Mouse (Mus musculus): ENCODE measurements at regions not wholly inside any gene's neighbourhood (a gene's known extent, or its start where the extent isn't known, plus 50 kb on each side); places are given as distances from the start of the nearest gene placed in this dataset.

DNA sequence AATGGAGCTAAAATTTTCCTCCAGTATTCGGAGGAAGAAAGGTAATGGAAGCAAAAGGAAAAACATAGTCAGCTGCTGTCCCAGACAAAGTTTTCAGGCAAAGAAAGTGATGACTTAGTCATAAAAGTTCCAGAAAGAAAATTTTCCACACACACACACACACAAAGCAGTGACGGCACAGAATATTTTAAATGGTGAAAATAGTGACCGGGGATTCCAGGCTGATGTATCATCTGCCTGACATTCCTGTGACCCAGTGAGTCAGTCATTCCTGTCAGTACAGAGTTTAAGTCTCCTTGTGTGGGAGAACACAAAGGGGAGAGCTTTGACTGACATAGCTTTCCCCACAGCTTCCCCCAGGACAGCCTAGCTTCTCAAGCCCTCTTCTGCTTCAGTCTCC lies 107.9 kb downstream of the Atp6ap1l start:
- Histone ChIP-seq H3K27me3 (replicated peaks; ENCODE audit: control insufficient read depth, insufficient read depth, low read length) (no peaks in the 10 kb centered on the region), H3K36me3 (ENCODE audit: control insufficient read depth, insufficient read depth, low read length) (no peaks in the 10 kb centered on the region), H3K4me2 (ENCODE audit: low read depth, low read length) (no peak overlapping the region), H3K9ac (ENCODE audit: low read depth, low read length) (no peak overlapping the region), H3K4me1 (ENCODE audit: control insufficient read depth, insufficient read depth, low read length) (peaks cover 7% of the 10 kb centered on the region), H3K27ac (ENCODE audit: low read length) (no peak overlapping the region), H3K9me3 (ENCODE audit: control insufficient read depth, low read length) (no peaks in the 10 kb centered on the region), H3K4me3 (ENCODE audit: low read length) (no peak overlapping the region)
- no peak for ATAC-seq
- WGBS = 80% methylated on average over 3 of the region's 3 CpGs

DNA sequence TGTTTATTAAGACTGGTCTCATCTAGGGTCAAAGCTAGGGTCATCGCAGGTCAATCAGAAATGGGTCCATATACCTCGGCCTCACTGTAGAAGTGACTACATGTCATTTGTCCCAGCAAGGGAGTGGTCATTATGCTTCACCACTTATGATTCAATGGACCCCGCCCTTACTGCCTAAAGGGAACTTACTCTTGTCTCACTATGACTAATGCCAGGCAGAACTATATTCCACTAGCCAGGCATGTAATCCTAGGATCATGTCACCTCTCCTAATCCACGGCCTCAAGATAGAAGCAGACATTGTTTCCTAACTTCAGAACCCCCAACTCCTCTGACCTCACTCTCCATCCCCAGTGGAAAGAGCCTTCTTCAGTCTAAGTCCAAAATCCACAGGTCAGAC lies 108.3 kb downstream of the Atp6ap1l start:
- H3K9me3 ChIP-seq (ENCODE audit: control insufficient read depth, low read length) = no peaks in the 10 kb centered on the region
- ATAC-seq = no peak
- WGBS = 94% methylated on average over 4 of the region's 4 CpGs

GRCm38 (mm10) chr13:90782435-90782834 lies 122.7 kb downstream of the Atp6ap1l start:
- Histone ChIP-seq H3K27ac (ENCODE audit: low read length) (no peak overlapping the region), H3K27me3 (replicated peaks; ENCODE audit: control insufficient read depth, insufficient read depth, low read length) (no peaks in the 10 kb centered on the region), H3K36me3 (ENCODE audit: control insufficient read depth, insufficient read depth, low read length) (no peaks in the 10 kb centered on the region), H3K4me1 (ENCODE audit: control insufficient read depth, insufficient read depth, low read length) (no peaks in the 10 kb centered on the region), H3K4me2 (ENCODE audit: low read depth, low read length) (no peak overlapping the region), H3K9ac (ENCODE audit: low read depth, low read length) (no peak overlapping the region), H3K4me3 (ENCODE audit: low read length) (no peak overlapping the region), H3K9me3 (ENCODE audit: control insufficient read depth, low read length) (no peaks in the 10 kb centered on the region)
- WGBS = 89% methylated on average over 1 of the region's 1 CpGs
- no peak for ATAC-seq

More for the DNA sequence above, 108.3 kb downstream of the Atp6ap1l start:
- Histone ChIP-seq H3K9ac (ENCODE audit: low read depth, low read length) (no peak overlapping the region), H3K4me1 (ENCODE audit: control insufficient read depth, insufficient read depth, low read length) (peaks cover 7% of the 10 kb centered on the region), H3K27ac (ENCODE audit: low read length) (no peak overlapping the region), H3K4me2 (ENCODE audit: low read depth, low read length) (no peak overlapping the region), H3K36me3 (ENCODE audit: control insufficient read depth, insufficient read depth, low read length) (no peaks in the 10 kb centered on the region), H3K27me3 (replicated peaks; ENCODE audit: control insufficient read depth, insufficient read depth, low read length) (no peaks in the 10 kb centered on the region), H3K4me3 (ENCODE audit: low read length) (no peak overlapping the region)

DNA sequence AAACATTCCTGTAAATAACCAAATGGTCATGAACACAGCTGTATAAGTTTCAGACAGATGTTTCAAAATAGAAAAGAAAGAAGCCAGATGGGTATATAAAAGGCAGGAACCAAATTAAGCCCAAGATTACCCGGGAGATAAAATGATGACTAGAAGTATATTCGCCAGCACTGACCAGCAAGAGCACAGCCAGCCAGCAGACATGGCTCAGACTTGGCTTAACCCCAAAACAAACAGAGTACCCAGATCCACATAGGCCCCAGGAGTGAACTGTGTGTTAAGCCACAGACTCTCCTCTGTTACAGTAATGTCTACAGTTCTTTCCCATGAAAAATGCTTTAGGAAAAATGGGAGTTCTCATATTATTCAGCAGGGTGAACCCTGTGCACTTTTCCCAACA lies 123.2 kb downstream of the Atp6ap1l start:
- 57% methylated on average over 2 of the region's 2 CpGs for WGBS
- no peaks in the 10 kb centered on the region for H3K9me3 ChIP-seq (ENCODE audit: control insufficient read depth, low read length)
- H3K27me3 ChIP-seq (replicated peaks; ENCODE audit: control insufficient read depth, insufficient read depth, low read length) = no peaks in the 10 kb centered on the region
- H3K27ac ChIP-seq (ENCODE audit: low read length) = no peak overlapping the region
- H3K4me3 ChIP-seq (ENCODE audit: low read length) = no peak overlapping the region
- ATAC-seq = no peak
- H3K4me1 ChIP-seq (ENCODE audit: control insufficient read depth, insufficient read depth, low read length) = no peaks in the 10 kb centered on the region
- H3K9ac ChIP-seq (ENCODE audit: low read depth, low read length) = no peak overlapping the region
- no peaks in the 10 kb centered on the region for H3K36me3 ChIP-seq (ENCODE audit: control insufficient read depth, insufficient read depth, low read length)
- H3K4me2 ChIP-seq (ENCODE audit: low read depth, low read length) = no peak overlapping the region

- Histone ChIP-seq H3K27me3 (replicated peaks; ENCODE audit: control insufficient read depth, insufficient read depth, low read length) (no peaks in the 10 kb centered on the region), H3K4me2 (ENCODE audit: low read depth, low read length) (no peak overlapping the region), H3K9me3 (ENCODE audit: control insufficient read depth, low read length) (no peaks in the 10 kb centered on the region), H3K4me3 (ENCODE audit: low read length) (no peak overlapping the region), H3K36me3 (ENCODE audit: control insufficient read depth, insufficient read depth, low read length) (no peaks in the 10 kb centered on the region), H3K9ac (ENCODE audit: low read depth, low read length) (no peak overlapping the region), H3K4me1 (ENCODE audit: control insufficient read depth, insufficient read depth, low read length) (no peaks in the 10 kb centered on the region), H3K27ac (ENCODE audit: low read length) (no peak overlapping the region)
- WGBS = 61% methylated on average over 4 of the region's 4 CpGs
- ATAC-seq = no peak
Observed at GRCm38 (mm10) chr13:90777952-90778298, 127.2 kb downstream of the Atp6ap1l start.

DNA sequence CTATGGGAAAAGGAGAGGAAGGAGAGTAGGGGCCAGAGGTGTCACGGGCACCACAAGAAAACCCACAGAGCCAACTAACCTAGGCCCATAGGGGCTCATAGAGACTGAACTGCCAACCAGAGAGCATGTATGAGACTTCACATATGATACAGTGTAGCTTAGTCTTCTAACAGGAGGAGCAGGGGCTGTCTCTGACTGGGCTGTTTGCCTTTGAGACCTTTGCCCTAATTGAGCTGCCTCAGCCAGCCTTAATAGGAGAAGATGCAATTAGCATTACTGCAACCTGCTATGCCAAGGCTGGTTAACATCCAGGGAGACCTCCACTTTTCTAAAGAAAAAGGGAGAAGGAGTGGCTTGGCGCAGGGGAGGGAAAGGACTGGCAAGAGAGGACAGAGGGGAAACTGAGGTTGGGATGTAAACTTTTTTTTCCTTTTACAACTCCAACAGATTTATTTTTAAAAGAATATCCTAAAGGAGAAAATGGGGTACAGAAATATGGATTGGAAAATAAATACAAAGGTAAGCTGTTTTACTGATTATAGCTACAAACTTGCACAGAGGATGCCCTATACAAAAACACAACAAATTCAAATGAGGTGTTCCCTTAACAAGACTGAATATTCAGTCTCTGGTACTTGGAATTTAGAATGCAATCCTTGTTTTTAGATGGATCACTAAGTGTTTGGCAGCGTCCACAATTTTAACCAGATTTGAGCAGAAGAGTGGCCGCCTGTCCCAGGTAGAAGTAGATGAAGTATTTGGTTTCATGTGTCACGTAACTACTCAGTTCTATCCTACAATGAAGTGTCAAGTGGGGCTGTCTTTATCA lies 127.8 kb downstream of the Atp6ap1l start:
- Histone ChIP-seq H3K4me1 (ENCODE audit: control insufficient read depth, insufficient read depth, low read length) (no peaks in the 10 kb centered on the region), H3K9me3 (ENCODE audit: control insufficient read depth, low read length) (no peaks in the 10 kb centered on the region), H3K9ac (ENCODE audit: low read depth, low read length) (no peak overlapping the region), H3K36me3 (ENCODE audit: control insufficient read depth, insufficient read depth, low read length) (no peaks in the 10 kb centered on the region), H3K27ac (ENCODE audit: low read length) (no peak overlapping the region), H3K27me3 (replicated peaks; ENCODE audit: control insufficient read depth, insufficient read depth, low read length) (no peaks in the 10 kb centered on the region), H3K4me3 (ENCODE audit: low read length) (no peak overlapping the region), H3K4me2 (ENCODE audit: low read depth, low read length) (no peak overlapping the region)
- ATAC-seq = peak; percentile 59; the same call in 1 of the 2 replicates
- WGBS = 93% methylated on average over 5 of the region's 5 CpGs

DNA sequence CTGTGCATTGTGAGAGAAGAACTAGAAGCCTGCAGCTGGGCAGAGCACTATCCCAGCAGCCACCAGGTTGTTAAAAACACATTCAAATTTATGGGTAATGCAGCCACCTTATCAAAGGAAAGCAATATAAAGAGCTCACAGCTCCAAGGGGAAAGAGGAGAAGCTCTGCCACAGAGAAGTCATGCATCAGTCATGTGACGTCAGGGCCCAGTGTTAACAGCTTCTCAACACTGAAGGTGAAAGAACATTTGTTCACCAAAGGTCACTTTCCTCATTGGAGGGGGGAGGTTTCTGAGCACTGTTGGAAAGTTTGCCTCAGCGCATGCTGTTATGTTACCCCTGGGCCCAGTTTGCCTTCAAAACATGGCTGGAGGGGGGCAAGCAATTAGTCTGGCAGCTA lies 143.0 kb downstream of the Atp6ap1l start:
- H3K4me2 ChIP-seq (ENCODE audit: low read depth, low read length) = no peak overlapping the region

GRCm38 (mm10) chr13:90760516-90761050 lies 144.6 kb downstream of the Atp6ap1l start:
- no peak overlapping the region for H3K9ac ChIP-seq (ENCODE audit: low read depth, low read length)
- no peak overlapping the region for H3K27ac ChIP-seq (ENCODE audit: low read length)
- no peaks in the 10 kb centered on the region for H3K4me1 ChIP-seq (ENCODE audit: control insufficient read depth, insufficient read depth, low read length)
- ATAC-seq = no peak
- H3K4me3 ChIP-seq (ENCODE audit: low read length) = no peak overlapping the region
- no peak overlapping the region for H3K4me2 ChIP-seq (ENCODE audit: low read depth, low read length)
- H3K27me3 ChIP-seq (replicated peaks; ENCODE audit: control insufficient read depth, insufficient read depth, low read length) = no peaks in the 10 kb centered on the region
- no peaks in the 10 kb centered on the region for H3K9me3 ChIP-seq (ENCODE audit: control insufficient read depth, low read length)
- no peaks in the 10 kb centered on the region for H3K36me3 ChIP-seq (ENCODE audit: control insufficient read depth, insufficient read depth, low read length)
- WGBS = 62% methylated on average over 4 of the region's 4 CpGs

More for the DNA sequence above, 143.0 kb downstream of the Atp6ap1l start:
- WGBS = 61% methylated on average over 2 of the region's 2 CpGs
- H3K9me3 ChIP-seq (ENCODE audit: control insufficient read depth, low read length) = no peaks in the 10 kb centered on the region
- H3K4me3 ChIP-seq (ENCODE audit: low read length) = no peak overlapping the region
- no peaks in the 10 kb centered on the region for H3K4me1 ChIP-seq (ENCODE audit: control insufficient read depth, insufficient read depth, low read length)
- no peak overlapping the region for H3K27ac ChIP-seq (ENCODE audit: low read length)
- H3K36me3 ChIP-seq (ENCODE audit: control insufficient read depth, insufficient read depth, low read length) = no peaks in the 10 kb centered on the region
- ATAC-seq = peak; percentile 81
- H3K27me3 ChIP-seq (replicated peaks; ENCODE audit: control insufficient read depth, insufficient read depth, low read length) = no peaks in the 10 kb centered on the region
- no peak overlapping the region for H3K9ac ChIP-seq (ENCODE audit: low read depth, low read length)

GRCm38 (mm10) chr13:90754451-90754850 lies 150.7 kb downstream of the Atp6ap1l start:
- no peak overlapping the region for H3K4me3 ChIP-seq (ENCODE audit: low read length)
- H3K4me2 ChIP-seq (ENCODE audit: low read depth, low read length) = no peak overlapping the region
- no peak overlapping the region for H3K27ac ChIP-seq (ENCODE audit: low read length)
- no peaks in the 10 kb centered on the region for H3K27me3 ChIP-seq (replicated peaks; ENCODE audit: control insufficient read depth, insufficient read depth, low read length)
- H3K36me3 ChIP-seq (ENCODE audit: control insufficient read depth, insufficient read depth, low read length) = no peaks in the 10 kb centered on the region
- ATAC-seq = no peak
- H3K9me3 ChIP-seq (ENCODE audit: control insufficient read depth, low read length) = no peaks in the 10 kb centered on the region
- WGBS = 88% methylated on average over 3 of the region's 3 CpGs
- no peaks in the 10 kb centered on the region for H3K4me1 ChIP-seq (ENCODE audit: control insufficient read depth, insufficient read depth, low read length)
- no peak overlapping the region for H3K9ac ChIP-seq (ENCODE audit: low read depth, low read length)

Measured in intestine, embryonic 16.5 days (tissue).